Mouse (Mus musculus) right cerebral cortex, adult 18-20 months (tissue): ENCODE data around the gene Scg5.

Experiments
- DNase-seq: peaks from one replicate; pipeline ENCODE4 v3.0.0; 2022; ENCODE audit warnings: mixed read lengths

Scg5 gene

GRCm38 (mm10) chr2:113749309-113749708, 79.6 kb downstream of the Scg5 start:
- no peak for DNase-seq

- DNase-seq, result no peak
Observed at GRCm38 (mm10) chr2:113728581-113728980, 100.3 kb downstream of the Scg5 start.
